Mouse (Mus musculus): Measurements from ENCODE around the gene Fmnl2.

GRCm38 (mm10) chr2:52949556-52949955 lies 91.9 kb downstream of the Fmnl2 start:
- TF ChIP-seq CTCF (IDR thresholded peaks at IDR 0.05) (peak; percentile 36; the same call in 1 of the 2 replicates), EP300 (IDR thresholded peaks at IDR 0.05; ENCODE audit: insufficient read depth, low read depth, low read length) (no peak)

All from heart, adult 2 months (tissue).